Comparison of ENCODE assay signal across 23 mouse cellular contexts in genomic region chr14:21702691-21703090, GRCm38 (mm10). TPM values are rescaled to one million over a fixed set of nuclear protein-coding genes. Genes with fewer than 3 reads are reported as not detected.
DNase-seq lines count a peak whose midpoint lies in the region; ATAC-seq and TF ChIP-seq lines count a peak whose summit lies in the region.
"Had no signal": no experiment of that assay in that cellular context is flagged by ENCODE, and none has a peak within 500 bp of the region (broad histone marks: within the 10 kb centered on the region; RNA-seq: fewer than 3 reads in every experiment).

No protein-coding gene starts in this region.

- H3K9me3 ChIP-seq in heart, embryonic 12.5 days (replicated peaks) = no peaks in the 10 kb centered on the region
- H3K9me3 ChIP-seq in heart, embryonic 16.5 days (replicated peaks; ENCODE audit: control insufficient read depth, low read length) = no peaks in the 10 kb centered on the region
- H3K9me3 ChIP-seq in lung, embryonic 14.5 days (ENCODE audit: low read depth, low read length) = no peaks in the 10 kb centered on the region
- H3K9me3 ChIP-seq: embryonic facial prominence, embryonic 12.5 days; forebrain, embryonic 15.5 days; hindbrain, embryonic 15.5 days had no signal

- peak overlapping the region; percentile 50; the same call in 1 of the 2 replicates for H3K27ac ChIP-seq in heart, embryonic 12.5 days (ENCODE audit: poor library complexity, severe bottlenecking)
- peak overlapping the region; percentile 30; the same call in 1 of the 2 replicates for H3K27ac ChIP-seq in heart, embryonic 16.5 days (ENCODE audit: low read length)
- peak overlapping the region; percentile 7; the same call in 1 of the 2 replicates for H3K27ac ChIP-seq in lung, embryonic 14.5 days (ENCODE audit: low read depth)
- peak overlapping the region; percentile 67 for H3K27ac ChIP-seq in testis, adult 2 months (ENCODE audit: control insufficient read depth, insufficient read depth, low read depth, low read length)
- H3K27ac ChIP-seq: embryonic facial prominence, embryonic 12.5 days; forebrain, embryonic 15.5 days; heart, adult 2 months; hindbrain, embryonic 15.5 days had no signal

- intact Hi-C loops in heart, postnatal 36 days (cut with DNase I) = no loop called here

- ATAC-seq in heart, embryonic 12.5 days (ENCODE audit: insufficient number of reproducible peaks, low FRiP score) = 0 out of 2 replicates have a peak, but pooled peaks have one; percentile 33
- ATAC-seq in heart, embryonic 16.5 days (replicated peaks; ENCODE audit: extremely low read depth, insufficient read depth, low FRiP score) = no peak
- no peak for ATAC-seq in lung, embryonic 14.5 days (ENCODE audit: insufficient read depth)
- ATAC-seq: activated CD4-positive, CD25-positive, alpha-beta regulatory T cell, adult 4 months; forebrain, embryonic 15.5 days; intestine, embryonic 16.5 days; Patski had no signal

- no peak overlapping the region for H3K9ac ChIP-seq in heart, embryonic 12.5 days
- no peak overlapping the region for H3K9ac ChIP-seq in heart, embryonic 16.5 days (ENCODE audit: low read length)
- H3K9ac ChIP-seq in lung, embryonic 14.5 days = no peak overlapping the region
- H3K9ac ChIP-seq: embryonic facial prominence, embryonic 12.5 days; forebrain, embryonic 15.5 days; hindbrain, embryonic 15.5 days had no signal

- no peak for TF ChIP-seq CTCF in lung, embryonic 14.5 days (IDR thresholded peaks at IDR 0.05; ENCODE audit: low read depth)
- TF ChIP-seq CTCF in testis, adult 2 months (IDR thresholded peaks at IDR 0.05; ENCODE audit: control insufficient read depth, insufficient read depth, insufficient replicate concordance, low read depth, low read length) = no peak

- no peak for TF ChIP-seq POLR2A in testis, adult 2 months (IDR thresholded peaks at IDR 0.05; ENCODE audit: control insufficient read depth, low read depth, low read length)

- peak overlapping the region; percentile 1; the same call in 1 of the 2 replicates for H3K4me2 ChIP-seq in heart, embryonic 12.5 days
- H3K4me2 ChIP-seq in heart, embryonic 16.5 days (ENCODE audit: low read depth, low read length) = no peak overlapping the region
- H3K4me2 ChIP-seq in lung, embryonic 14.5 days = no peak overlapping the region
- H3K4me2 ChIP-seq: embryonic facial prominence, embryonic 12.5 days; forebrain, embryonic 15.5 days; hindbrain, embryonic 15.5 days had no signal

- no peak for DNase-seq in heart, adult 8-10 months (ENCODE audit: low spot score)
- DNase-seq in heart, postnatal 36 days = no peak
- DNase-seq in lung, embryonic 14.5 days = no peak
- no peak for DNase-seq in lung, postnatal 4 days
- no peak for DNase-seq in testis, postnatal 10 days (ENCODE audit: low spot score)
- DNase-seq: adrenal gland, postnatal 14 days; cerebellum, adult 11-12 months; cerebellum, adult 9-10 months; cerebellum, postnatal 25 days; gastrocnemius, postnatal 36 days had no signal

- H3K4me1 ChIP-seq in heart, embryonic 12.5 days (replicated peaks) = peaks cover 30% of the 10 kb centered on the region
- H3K4me1 ChIP-seq in heart, embryonic 16.5 days (ENCODE audit: control insufficient read depth, insufficient read depth, low read length) = peaks cover 24% of the 10 kb centered on the region
- H3K4me1 ChIP-seq in lung, embryonic 14.5 days (ENCODE audit: insufficient read depth) = 0 out of 2 replicates have a peak, but pooled peaks cover 10% of the 10 kb centered on the region
- H3K4me1 ChIP-seq in testis, adult 2 months (ENCODE audit: control insufficient read depth, insufficient read depth, low read length) = peaks cover 16% of the 10 kb centered on the region

- H3K36me3 ChIP-seq in heart, embryonic 12.5 days = no peaks in the 10 kb centered on the region
- H3K36me3 ChIP-seq in heart, embryonic 16.5 days (ENCODE audit: control insufficient read depth, insufficient read depth) = no peaks in the 10 kb centered on the region
- H3K36me3 ChIP-seq in lung, embryonic 14.5 days (ENCODE audit: insufficient read depth) = no peaks in the 10 kb centered on the region
- H3K36me3 ChIP-seq in testis, adult 2 months (ENCODE audit: control insufficient read depth, insufficient read depth, low read length) = no peaks in the 10 kb centered on the region
- H3K36me3 ChIP-seq: embryonic facial prominence, embryonic 12.5 days; forebrain, embryonic 15.5 days; hindbrain, embryonic 15.5 days had no signal

- H3K4me3 ChIP-seq in heart, embryonic 12.5 days = no peak overlapping the region
- no peak overlapping the region for H3K4me3 ChIP-seq in heart, embryonic 16.5 days (ENCODE audit: low read length)
- H3K4me3 ChIP-seq in lung, embryonic 14.5 days (ENCODE audit: low read depth, low read length) = no peak overlapping the region
- peak overlapping the region; percentile 69 for H3K4me3 ChIP-seq in testis, adult 2 months (ENCODE audit: control insufficient read depth, low read depth, low read length)
- H3K4me3 ChIP-seq: embryonic facial prominence, embryonic 12.5 days; forebrain, embryonic 15.5 days; heart, adult 2 months; hindbrain, embryonic 15.5 days had no signal

- WGBS in heart, embryonic 12.5 days = 51% methylated on average over 8 of the region's 8 CpGs
- WGBS in heart, embryonic 16.5 days = 68% methylated on average over 8 of the region's 8 CpGs
- 87% methylated on average over 8 of the region's 8 CpGs for WGBS in lung, embryonic 14.5 days

- no peaks in the 10 kb centered on the region for H3K27me3 ChIP-seq in heart, embryonic 12.5 days (replicated peaks)
- no peaks in the 10 kb centered on the region for H3K27me3 ChIP-seq in heart, embryonic 16.5 days (ENCODE audit: control insufficient read depth, insufficient read depth, low read length)
- no peaks in the 10 kb centered on the region for H3K27me3 ChIP-seq in lung, embryonic 14.5 days (ENCODE audit: insufficient read depth, low read length)
- H3K27me3 ChIP-seq in testis, adult 2 months (ENCODE audit: control insufficient read depth, insufficient read depth, low read length) = no peaks in the 10 kb centered on the region
- H3K27me3 ChIP-seq: CH12.LX; embryonic facial prominence, embryonic 12.5 days; forebrain, embryonic 15.5 days; hindbrain, embryonic 15.5 days; Patski had no signal

RNA-seq across cellular contexts. Expression of gene Dupd1, which starts 11.7 kb away (rescaled TPM):
- polyA plus RNA-seq in heart, embryonic 12.5 days (2016; fragmentation: Nextera tagmentation; extraction: Ambion mirVana) = 0.17 and 0.23 TPM in 2 replicates
- under 1 TPM in 2 of 4 experiments, not detected in 2; 0.37 to 0.47 TPM for total RNA-seq in heart, adult 8-10 months (2022)
- polyA plus RNA-seq in heart, embryonic 16.5 days (2015; fragmentation: Nextera tagmentation; extraction: Ambion mirVana) = 0.54 TPM in 1 of 2 replicates, not detected in the other
- total RNA-seq in heart, postnatal 36 days (2021) = not detected
- not detected in 2 replicates for polyA plus RNA-seq in lung, embryonic 14.5 days (2014; fragmentation: Nextera tagmentation; extraction: Ambion mirVana)
- polyA plus RNA-seq in testis, adult 2 months (2012; rRNA removed) = 6.3 and 7.9 TPM in 2 replicates
- total RNA-seq: CH12.LX; heart, adult 2 months had no signal
- polyA plus RNA-seq: activated CD4-positive, CD25-positive, alpha-beta regulatory T cell, adult 4 months; forebrain, embryonic 11.5 days; forebrain, embryonic 15.5 days; hindbrain, embryonic 11.5 days; intestine, embryonic 16.5 days; Patski had no signal

RNA-seq across cellular contexts. Expression of gene Samd8, which starts 47.6 kb away (rescaled TPM):
- polyA plus RNA-seq in heart, embryonic 12.5 days (2016; fragmentation: Nextera tagmentation; extraction: Ambion mirVana) = 11.6 and 11.7 TPM in 2 replicates
- 10 to 100 TPM; 29.6 to 38.3 (median 33.6) TPM for total RNA-seq in heart, adult 8-10 months (2022)
- polyA plus RNA-seq in heart, embryonic 16.5 days (2015; fragmentation: Nextera tagmentation; extraction: Ambion mirVana) = 8.0 and 9.1 TPM in 2 replicates
- total RNA-seq in heart, postnatal 36 days (2021) = 10 to 100 TPM; 28.4 to 28.9 TPM
- 8.5 and 9.9 TPM in 2 replicates for polyA plus RNA-seq in lung, embryonic 14.5 days (2014; fragmentation: Nextera tagmentation; extraction: Ambion mirVana)
- polyA plus RNA-seq in testis, adult 2 months (2012; rRNA removed) = 95.1 and 118 TPM in 2 replicates

RNA-seq across cellular contexts. Expression of gene Dusp13, which starts 48.3 kb away (rescaled TPM):
- 0.23 TPM in 1 of 2 replicates, not detected in the other for polyA plus RNA-seq in heart, embryonic 12.5 days (2016; fragmentation: Nextera tagmentation; extraction: Ambion mirVana)
- 1 to 10 TPM; 1.4 to 3.6 (median 2.5) TPM for total RNA-seq in heart, adult 8-10 months (2022)
- polyA plus RNA-seq in heart, embryonic 16.5 days (2015; fragmentation: Nextera tagmentation; extraction: Ambion mirVana) = not detected in 2 replicates
- under 1 TPM in 1 of 2 experiments, not detected in 1; 0.35 TPM for total RNA-seq in heart, postnatal 36 days (2021)
- polyA plus RNA-seq in lung, embryonic 14.5 days (2014; fragmentation: Nextera tagmentation; extraction: Ambion mirVana) = not detected in 2 replicates
- polyA plus RNA-seq in testis, adult 2 months (2012; rRNA removed) = 883 and 961 TPM in 2 replicates
- total RNA-seq: adrenal gland, postnatal 14 days; CH12.LX had no signal
- polyA plus RNA-seq: activated CD4-positive, CD25-positive, alpha-beta regulatory T cell, adult 4 months; embryonic facial prominence, embryonic 12.5 days; forebrain, embryonic 11.5 days; forebrain, embryonic 15.5 days; hindbrain, embryonic 11.5 days; hindbrain, embryonic 15.5 days; intestine, embryonic 16.5 days had no signal

Comparison
In these comparisons a context has a peak if more than half of its experiments do, and no peak if none do; other contexts are left out.
1. H3K27ac ChIP-seq: peak in every context shown above with its lines; median percentile 67 in testis, adult 2 months; 50 in heart, embryonic 12.5 days; 30 in heart, embryonic 16.5 days; 7 in lung, embryonic 14.5 days.
2. RNA of gene Dusp13, which starts 48.3 kb away (polyA plus RNA-seq): 883 to 961 TPM in testis, adult 2 months; 0.23 TPM in heart, embryonic 12.5 days, not detected in heart, embryonic 16.5 days and not detected in lung, embryonic 14.5 days; every median in the first group is over 100 times any median in the second.